Mouse (Mus musculus) midbrain, postnatal 0 days (tissue): ENCODE measurements around the gene Hacd3. TPM values are rescaled to one million over a fixed set of nuclear protein-coding genes. Genes with fewer than 3 reads are reported as not detected.

ENCODE experiments used
- ATAC-seq: fragments of 200-750 bp; cut with Nextera tagmentation; 2 replicates; pipeline ENCODE4 v1.8.0; 2017; ENCODE audit warnings: moderate number of reproducible peaks, mild to moderate bottlenecking, moderate TSS enrichment, moderate library complexity; ENCODE audit not compliant: low FRiP score
- DNase-seq: peaks from one replicate; pipeline ENCODE4 v3.0.0-alpha.2; 2015; ENCODE audit warnings: low spot score
- H3K27ac ChIP-seq: fragments of 300-500 bp; sonication (generic); 2 replicates; pipeline ENCODE4 v1.5.1; 2014; ENCODE audit warnings: low read depth, mild to moderate bottlenecking, low read length, mixed read lengths
- H3K27me3 ChIP-seq: fragments of 300-500 bp; sonication (generic); 2 replicates; pipeline ENCODE4 v1.6.1; 2014; ENCODE audit warnings: low read length, control low read depth, mixed read lengths; ENCODE audit not compliant: insufficient read depth
- H3K36me3 ChIP-seq: fragments of 300-500 bp; sonication (generic); 2 replicates; pipeline ENCODE4 v1.6.1; 2014; ENCODE audit warnings: low read length, control low read depth, mixed read lengths; ENCODE audit not compliant: insufficient read depth
- H3K4me1 ChIP-seq: fragments of 300-500 bp; sonication (generic); 2 replicates; pipeline ENCODE4 v1.6.1; 2014; ENCODE audit warnings: mild to moderate bottlenecking, control low read depth, antibody characterized with exemption, low read length, mixed read lengths; ENCODE audit not compliant: insufficient read depth
- H3K4me2 ChIP-seq: fragments of 300-500 bp; sonication (generic); 2 replicates; pipeline ENCODE4 v1.6.1; 2014; ENCODE audit warnings: low read depth, mild to moderate bottlenecking, low read length, mixed read lengths; ENCODE audit not compliant: poor library complexity, severe bottlenecking
- H3K4me3 ChIP-seq: fragments of 300-500 bp; sonication (generic); 2 replicates; pipeline ENCODE4 v1.5.1; 2014; ENCODE audit warnings: low read depth, mild to moderate bottlenecking, low read length, moderate library complexity
- H3K9ac ChIP-seq: fragments of 300-500 bp; sonication (generic); replicated peaks from 2 replicates; pipeline ENCODE4 v1.6.1; 2014; ENCODE audit warnings: mild to moderate bottlenecking, low read length, moderate library complexity, mixed read lengths; ENCODE audit not compliant: poor library complexity, severe bottlenecking
- H3K9me3 ChIP-seq: fragments of 300-500 bp; sonication (generic); 2 replicates; pipeline ENCODE4 v1.6.1; 2016; ENCODE audit warnings: low read length, control low read depth
- CTCF ChIP-seq: IDR thresholded peaks from 2 replicates; pipeline ENCODE4 v1.5.1; 2016; ENCODE audit warnings: antibody characterized with exemption, mild to moderate bottlenecking
- WGBS: fragments of 180-500 bp; shearing (Covaris S2); extraction: QIAGEN DNeasy Blood & Tissue Kit; methylation state at CpG from one replicate; pipeline ENCODE4 v1.1.7; 2014; 5-methylcytosine and 5-hydroxymethylcytosine counted together
- polyA plus RNA-seq: library from polyadenylated mRNA; unstranded; fragments of >200 nt; fragmentation: Nextera tagmentation; extraction: Ambion mirVana; gene quantifications from 2 replicates; pipeline ENCODE4 v1.2.1, GENCODE M21; 2015
- total RNA-seq: library from RNA; depleted of rRNA; stranded (reverse); fragments of >200 nt; gene quantifications from 2 replicates; pipeline ENCODE4 v1.2.3, GENCODE M21; 2014

Hacd3 gene
- total and polyA plus RNA-seq, 2 experiments from 2014 or later, result 186 to 204 TPM

DNA sequence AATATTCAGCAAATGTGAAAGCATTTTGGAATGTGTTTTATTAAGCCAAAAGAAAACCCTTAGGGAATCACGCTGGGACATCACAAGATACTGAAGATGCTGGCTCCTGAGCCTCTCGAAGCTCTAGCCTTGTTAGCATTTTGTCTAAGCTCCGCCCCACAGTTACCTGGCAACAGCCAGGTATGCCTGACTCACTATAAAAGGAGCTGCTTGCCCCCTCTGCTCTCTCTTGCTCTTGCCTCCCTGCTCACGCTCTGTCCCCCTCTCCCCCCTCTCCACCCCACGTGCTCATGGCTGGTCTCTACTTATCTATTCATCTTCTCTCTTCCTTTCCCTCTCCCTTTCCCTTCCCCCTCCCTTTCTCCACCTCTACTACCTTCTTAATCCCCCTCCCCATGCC is 69.4 kb downstream of the Hacd3 start:
- Histone ChIP-seq H3K27me3 (no peaks in the 10 kb centered on the region), H3K9ac (no peak overlapping the region), H3K9me3 (no peaks in the 10 kb centered on the region), H3K36me3 (no peaks in the 10 kb centered on the region), H3K4me1 (0 out of 2 replicates have a peak, but pooled peaks cover 14% of the 10 kb centered on the region), H3K4me2 (0 out of 2 replicates have a peak overlapping the region, but pooled peaks have one; percentile 9), H3K27ac (no peak overlapping the region), H3K4me3 (no peak overlapping the region)
- no peak for TF ChIP-seq CTCF
- ATAC-seq, result peak; percentile 31; the same call in 1 of the 2 replicates
- 10% methylated on average over 5 of the region's 5 CpGs for WGBS
- DNase-seq, result no peak

DNA sequence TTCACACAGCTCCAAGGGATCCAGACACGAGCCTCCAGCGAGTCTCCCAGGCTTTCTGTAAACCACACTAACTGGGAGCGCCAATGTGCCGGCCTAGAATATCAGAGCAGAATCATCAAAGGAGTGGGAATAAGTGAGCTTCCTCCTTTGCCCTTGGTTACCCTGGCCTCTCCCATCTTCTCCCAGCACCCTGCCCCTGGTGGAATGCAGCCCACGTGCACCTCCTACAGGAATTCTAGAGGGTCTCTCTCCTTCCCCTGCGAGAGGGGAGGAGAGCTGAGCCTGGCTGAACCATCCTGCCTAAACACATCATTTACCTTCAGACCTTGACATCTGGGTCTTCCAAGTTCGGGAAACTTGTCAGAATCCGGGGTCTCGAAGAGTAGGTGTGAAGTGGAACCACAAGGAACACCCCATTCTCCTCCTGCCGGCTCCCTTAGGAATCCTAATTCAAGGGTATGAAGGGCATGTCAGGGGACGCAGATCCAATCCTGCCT is 70.3 kb downstream of the Hacd3 start, which contains the start of gene Slc24a1:
TSS of gene Slc24a1 (minus strand) at position 447 of the 497 bp plus-strand sequence.
- H3K4me2 ChIP-seq, result 0 out of 2 replicates have a peak within 1 kb of the TSS, but pooled peaks have one; percentile 9
- H3K27ac ChIP-seq, result peak within 1 kb of the TSS; percentile 18; the same call in 1 of the 2 replicates
- WGBS, result 32% methylated on average over 10 of the region's 11 CpGs

DNA sequence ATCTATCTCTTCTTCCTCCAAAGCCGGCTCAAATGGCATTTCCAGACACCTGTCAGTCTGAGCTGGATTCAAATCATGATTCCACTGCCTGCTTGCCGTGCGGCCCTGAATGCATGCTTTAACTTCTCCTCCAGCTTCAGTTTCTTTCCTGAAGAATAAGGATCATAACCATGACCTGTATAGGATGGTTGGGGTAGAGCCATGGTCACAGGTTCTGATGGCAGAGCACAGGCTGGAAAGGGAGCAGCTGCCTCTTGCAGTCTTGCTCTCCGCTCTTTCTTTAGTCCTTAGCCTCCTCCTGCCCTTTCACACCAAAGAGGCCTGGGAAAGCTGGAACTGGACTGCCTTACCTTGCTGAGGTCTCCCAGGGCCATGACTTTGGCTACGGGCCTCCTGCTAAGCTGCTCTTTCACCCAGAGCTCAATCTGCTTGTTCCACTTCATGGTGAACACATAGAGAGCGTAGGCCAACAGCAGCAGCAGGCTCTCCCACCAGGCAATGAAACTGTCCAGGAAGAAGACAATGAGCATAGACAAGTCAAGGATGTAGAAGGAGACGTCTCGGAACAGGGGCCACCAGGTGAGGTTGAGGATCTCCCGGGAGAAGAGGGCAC is 73.9 kb downstream of the Hacd3 start:
- H3K27ac ChIP-seq, result no peak overlapping the region
- H3K36me3 ChIP-seq, result no peaks in the 10 kb centered on the region
- H3K9me3 ChIP-seq, result no peaks in the 10 kb centered on the region
- 0 out of 2 replicates have a peak, but pooled peaks cover 11% of the 10 kb centered on the region for H3K4me1 ChIP-seq
- H3K4me3 ChIP-seq, result no peak overlapping the region
- no peak for ATAC-seq
- no peaks in the 10 kb centered on the region for H3K27me3 ChIP-seq
- WGBS, result 88% methylated on average over 9 of the region's 9 CpGs
- DNase-seq, result no peak
- TF ChIP-seq CTCF, result no peak
- no peak overlapping the region for H3K9ac ChIP-seq
- H3K4me2 ChIP-seq, result no peak overlapping the region

More for the DNA sequence above, 70.3 kb downstream of the Hacd3 start, which contains the start of gene Slc24a1:
- Histone ChIP-seq H3K4me1 (0 out of 2 replicates have a peak, but pooled peaks cover 14% of the 10 kb centered on the region), H3K36me3 (no peaks in the 10 kb centered on the region), H3K9me3 (no peaks in the 10 kb centered on the region), H3K4me3 (no peak within 1 kb of the TSS), H3K9ac (no peak within 1 kb of the TSS), H3K27me3 (no peaks in the 10 kb centered on the region)
- ATAC-seq, result no peak
- DNase-seq, result no peak
- 0 out of 2 replicates have a peak, but pooled peaks have one; percentile 24 for TF ChIP-seq CTCF

DNA sequence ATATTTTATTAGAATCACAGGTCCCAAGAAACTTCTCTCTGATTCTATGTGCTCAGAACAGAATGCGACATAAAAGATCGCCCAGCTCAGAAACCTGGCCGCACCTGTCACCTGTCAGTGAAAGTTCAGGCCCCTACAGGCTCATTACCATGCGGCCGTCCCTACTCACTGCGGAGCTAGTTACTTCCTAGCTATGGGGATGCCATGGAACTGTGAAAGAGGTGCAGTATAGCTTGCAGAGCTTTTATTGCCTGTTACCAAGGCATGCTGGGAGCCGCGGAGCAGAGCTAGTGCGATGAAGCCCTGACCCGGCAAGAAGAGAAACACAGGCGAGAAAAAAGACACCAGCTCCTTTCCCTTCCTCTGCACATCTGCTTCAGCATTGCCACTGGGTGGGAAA is 77.5 kb downstream of the Hacd3 start:
- no peaks in the 10 kb centered on the region for H3K27me3 ChIP-seq
- H3K9me3 ChIP-seq, result no peaks in the 10 kb centered on the region
- WGBS, result 26% methylated on average over 11 of the region's 11 CpGs
- no peaks in the 10 kb centered on the region for H3K36me3 ChIP-seq
- no peak overlapping the region for H3K4me2 ChIP-seq
- no peak overlapping the region for H3K4me3 ChIP-seq
- DNase-seq, result no peak
- no peaks in the 10 kb centered on the region for H3K4me1 ChIP-seq
- no peak overlapping the region for H3K9ac ChIP-seq
- no peak for TF ChIP-seq CTCF
- no peak overlapping the region for H3K27ac ChIP-seq
- no peak for ATAC-seq

DNA sequence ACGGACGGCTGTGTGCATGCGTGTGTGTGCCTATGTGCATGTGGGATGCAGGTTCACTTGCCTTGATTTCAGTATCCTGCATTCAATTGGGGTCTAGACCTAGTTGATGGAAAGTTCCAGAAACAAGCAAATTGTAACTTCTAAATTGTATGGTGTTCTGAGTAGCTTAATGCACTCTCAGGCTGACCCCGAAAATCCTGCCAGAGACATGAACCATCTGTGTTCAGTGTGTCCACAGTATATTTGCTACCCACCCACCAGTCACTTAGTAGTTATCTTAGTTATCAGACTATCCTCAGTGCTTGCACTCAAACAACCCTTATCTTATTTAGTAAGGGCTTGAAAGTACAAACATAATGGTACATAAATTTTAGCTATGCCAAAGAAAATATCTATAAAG is 79.8 kb downstream of the Hacd3 start:
- Histone ChIP-seq H3K27me3 (no peaks in the 10 kb centered on the region), H3K9ac (no peak overlapping the region), H3K27ac (no peak overlapping the region), H3K4me2 (no peak overlapping the region), H3K4me3 (no peak overlapping the region), H3K9me3 (no peaks in the 10 kb centered on the region), H3K4me1 (no peaks in the 10 kb centered on the region), H3K36me3 (no peaks in the 10 kb centered on the region)
- WGBS, result 84% methylated on average over 4 of the region's 4 CpGs
- TF ChIP-seq CTCF, result no peak
- no peak for ATAC-seq
- no peak for DNase-seq

DNA sequence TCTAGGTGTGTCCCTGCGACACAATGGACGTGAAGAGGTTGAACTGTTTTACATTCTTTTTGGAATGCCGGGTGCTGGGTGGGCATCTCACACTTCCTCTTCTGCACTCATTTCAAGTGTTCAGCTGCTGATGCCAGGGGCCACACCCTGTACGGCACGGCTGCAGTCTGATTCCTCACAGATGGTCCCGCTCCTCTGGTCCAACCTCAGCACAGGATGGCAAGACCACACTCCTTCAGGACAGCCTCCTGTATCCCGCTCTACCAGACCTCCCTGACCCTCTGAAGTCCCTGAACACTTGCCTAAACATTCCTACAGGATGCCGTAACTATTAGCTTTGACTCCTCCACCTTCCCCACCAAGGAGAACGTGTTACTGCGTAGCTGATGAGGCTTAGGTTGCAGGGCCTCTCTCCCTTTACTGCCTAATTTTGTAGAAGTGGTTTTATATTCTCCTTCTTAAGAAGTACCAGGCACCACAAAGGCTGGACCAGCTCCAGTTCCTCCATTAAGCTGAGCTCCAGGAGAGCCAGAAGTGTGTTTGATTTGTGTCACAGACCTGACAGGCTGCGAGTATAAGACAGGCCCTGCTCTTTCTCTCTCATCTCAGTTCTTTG is 80.7 kb downstream of the Hacd3 start:
- Histone ChIP-seq H3K27me3 (no peaks in the 10 kb centered on the region), H3K27ac (no peak overlapping the region), H3K9ac (no peak overlapping the region), H3K4me1 (no peaks in the 10 kb centered on the region), H3K36me3 (no peaks in the 10 kb centered on the region), H3K4me2 (no peak overlapping the region), H3K9me3 (no peaks in the 10 kb centered on the region), H3K4me3 (no peak overlapping the region)
- no peak for DNase-seq
- ATAC-seq, result no peak
- no peak for TF ChIP-seq CTCF
- WGBS, result 83% methylated on average over 11 of the region's 11 CpGs
